Mouse (Mus musculus) hindbrain, embryonic 16.5 days (tissue): ENCODE data around the gene Tsc22d1. TPM values are rescaled to one million over a fixed set of nuclear protein-coding genes. Genes with fewer than 3 reads are reported as not detected.
A peak's percentile ranks its signal among the peaks of the same experiment; 100 is the strongest.

Experiments
- ATAC-seq: fragments of 200-750 bp; cut with Nextera tagmentation; 2 replicates; pipeline ENCODE4 v1.8.0; 2017; ENCODE audit warnings: moderate TSS enrichment, moderate library complexity
- H3K27ac ChIP-seq: fragments of 300-500 bp; sonication (generic); 2 replicates; pipeline ENCODE4 v1.5.1; 2014; ENCODE audit warnings: low read depth, mild to moderate bottlenecking, control low read depth, low read length, moderate library complexity
- H3K27me3 ChIP-seq: fragments of 300-500 bp; sonication (generic); replicated peaks from 2 replicates; pipeline ENCODE4 v1.6.1; 2014; ENCODE audit warnings: low read length; ENCODE audit not compliant: control insufficient read depth, insufficient read depth
- H3K36me3 ChIP-seq: fragments of 300-500 bp; sonication (generic); 2 replicates; pipeline ENCODE4 v1.6.1; 2014; ENCODE audit warnings: mild to moderate bottlenecking, low read length, moderate library complexity, mixed read lengths; ENCODE audit not compliant: control insufficient read depth, insufficient read depth
- H3K4me1 ChIP-seq: fragments of 300-500 bp; sonication (generic); 2 replicates; pipeline ENCODE4 v1.6.1; 2014; ENCODE audit warnings: low read depth, low read length; ENCODE audit not compliant: control insufficient read depth, insufficient read depth
- H3K4me2 ChIP-seq: fragments of 300-500 bp; sonication (generic); 2 replicates; pipeline ENCODE4 v1.6.1; 2014; ENCODE audit warnings: mild to moderate bottlenecking, low read length, control low read depth, moderate library complexity
- H3K4me3 ChIP-seq: fragments of 300-500 bp; sonication (generic); 2 replicates; pipeline ENCODE4 v1.5.1; 2014; ENCODE audit warnings: mild to moderate bottlenecking, low read length, control low read depth, moderate library complexity
- H3K9ac ChIP-seq: fragments of 300-500 bp; sonication (generic); 2 replicates; pipeline ENCODE4 v1.6.1; 2014; ENCODE audit warnings: low read depth, mild to moderate bottlenecking, control low read depth, low read length, moderate library complexity
- H3K9me3 ChIP-seq: fragments of 300-500 bp; sonication (generic); 2 replicates; pipeline ENCODE4 v1.6.1; 2014; ENCODE audit warnings: mild to moderate bottlenecking, low read length, moderate library complexity; ENCODE audit not compliant: control insufficient read depth
- WGBS: fragments of 180-500 bp; shearing (Covaris S2); extraction: QIAGEN DNeasy Blood & Tissue Kit; methylation state at CpG from one replicate; pipeline ENCODE4 v1.1.7; 2014; 5-methylcytosine and 5-hydroxymethylcytosine counted together
- polyA plus RNA-seq: library from polyadenylated mRNA; unstranded; fragments of >200 nt; fragmentation: Nextera tagmentation; extraction: Ambion mirVana; gene quantifications from 2 replicates; pipeline ENCODE4 v1.2.1, GENCODE M21; 2015

The Tsc22d1 gene
- polyA plus RNA-seq, 1 experiment from 2014 or later = 791 TPM

GRCm38 (mm10) chr14:76527758-76528313, 113.1 kb downstream of the Tsc22d1 start:
- H3K4me2 ChIP-seq = no peak overlapping the region
- H3K36me3 ChIP-seq = 0 out of 2 replicates have a peak, but pooled peaks cover 3% of the 10 kb centered on the region
- H3K27me3 ChIP-seq = no peaks in the 10 kb centered on the region
- no peak for ATAC-seq
- no peak overlapping the region for H3K27ac ChIP-seq
- peaks cover under 1% of the 10 kb centered on the region for H3K4me1 ChIP-seq
- no peak overlapping the region for H3K9ac ChIP-seq
- no peak overlapping the region for H3K4me3 ChIP-seq
- no peaks in the 10 kb centered on the region for H3K9me3 ChIP-seq
- 64% methylated on average over 9 of the region's 9 CpGs for WGBS

- WGBS = 38% methylated on average over 5 of the region's 5 CpGs
- Histone ChIP-seq H3K4me2 (no peak overlapping the region), H3K27ac (no peak overlapping the region), H3K4me3 (no peak overlapping the region), H3K9ac (no peak overlapping the region), H3K27me3 (no peaks in the 10 kb centered on the region), H3K36me3 (0 out of 2 replicates have a peak, but pooled peaks cover 3% of the 10 kb centered on the region), H3K9me3 (no peaks in the 10 kb centered on the region), H3K4me1 (peaks cover 8% of the 10 kb centered on the region)
- no peak for ATAC-seq
Observed at GRCm38 (mm10) chr14:76528641-76529040, 113.9 kb downstream of the Tsc22d1 start.

- 94% methylated on average over 7 of the region's 7 CpGs for WGBS
Observed at GRCm38 (mm10) chr14:76531027-76531660, 116.4 kb downstream of the Tsc22d1 start.

GRCm38 (mm10) chr14:76532257-76533169, 117.8 kb downstream of the Tsc22d1 start:
- Histone ChIP-seq H3K4me1 (peaks cover 8% of the 10 kb centered on the region), H3K4me3 (peak overlapping the region; percentile 2; the same call in 1 of the 2 replicates), H3K4me2 (peak overlapping the region; percentile 44), H3K9me3 (no peaks in the 10 kb centered on the region), H3K27me3 (no peaks in the 10 kb centered on the region), H3K36me3 (0 out of 2 replicates have a peak, but pooled peaks cover 3% of the 10 kb centered on the region), H3K27ac (peak overlapping the region; percentile 69), H3K9ac (peak overlapping the region; percentile 8)
- peak; percentile 79 for ATAC-seq
- WGBS = 32% methylated on average over 20 of the region's 20 CpGs

More at GRCm38 (mm10) chr14:76531027-76531660, 116.4 kb downstream of the Tsc22d1 start:
- H3K9ac ChIP-seq = no peak overlapping the region
- H3K27ac ChIP-seq = no peak overlapping the region
- H3K4me2 ChIP-seq = no peak overlapping the region
- H3K9me3 ChIP-seq = no peaks in the 10 kb centered on the region
- no peak for ATAC-seq
- H3K27me3 ChIP-seq = no peaks in the 10 kb centered on the region
- 0 out of 2 replicates have a peak, but pooled peaks cover 3% of the 10 kb centered on the region for H3K36me3 ChIP-seq
- peaks cover 8% of the 10 kb centered on the region for H3K4me1 ChIP-seq
- H3K4me3 ChIP-seq = no peak overlapping the region

- peak; percentile 66 for ATAC-seq
- Histone ChIP-seq H3K9me3 (no peaks in the 10 kb centered on the region), H3K4me2 (peak overlapping the region; percentile 44), H3K27ac (peak overlapping the region; percentile 69), H3K4me3 (peak overlapping the region; percentile 2; the same call in 1 of the 2 replicates), H3K9ac (peak overlapping the region; percentile 8), H3K36me3 (0 out of 2 replicates have a peak, but pooled peaks cover 3% of the 10 kb centered on the region), H3K4me1 (peaks cover 8% of the 10 kb centered on the region), H3K27me3 (no peaks in the 10 kb centered on the region)
- 14% methylated on average over 10 of the region's 10 CpGs for WGBS
Observed at GRCm38 (mm10) chr14:76533170-76533815, 118.5 kb downstream of the Tsc22d1 start.

GRCm38 (mm10) chr14:76535096-76535495, 120.3 kb downstream of the Tsc22d1 start:
- H3K4me2 ChIP-seq = no peak overlapping the region
- no peaks in the 10 kb centered on the region for H3K9me3 ChIP-seq
- H3K27ac ChIP-seq = no peak overlapping the region
- H3K4me1 ChIP-seq = peaks cover 8% of the 10 kb centered on the region
- no peak for ATAC-seq
- no peak overlapping the region for H3K4me3 ChIP-seq
- 0 out of 2 replicates have a peak, but pooled peaks cover 6% of the 10 kb centered on the region for H3K36me3 ChIP-seq
- H3K9ac ChIP-seq = no peak overlapping the region
- WGBS = 91% methylated on average over 1 of the region's 1 CpGs
- no peaks in the 10 kb centered on the region for H3K27me3 ChIP-seq

GRCm38 (mm10) chr14:76536921-76537320, 122.2 kb downstream of the Tsc22d1 start:
- ATAC-seq = no peak
- Histone ChIP-seq H3K27ac (no peak overlapping the region), H3K9me3 (no peaks in the 10 kb centered on the region), H3K4me2 (no peak overlapping the region), H3K36me3 (0 out of 2 replicates have a peak, but pooled peaks cover 3% of the 10 kb centered on the region), H3K9ac (no peak overlapping the region), H3K27me3 (no peaks in the 10 kb centered on the region), H3K4me3 (no peak overlapping the region), H3K4me1 (peaks cover 8% of the 10 kb centered on the region)
- 44% methylated on average over 6 of the region's 6 CpGs for WGBS

GRCm38 (mm10) chr14:76540005-76540670, 125.4 kb downstream of the Tsc22d1 start:
- Histone ChIP-seq H3K36me3 (0 out of 2 replicates have a peak, but pooled peaks cover 3% of the 10 kb centered on the region), H3K27ac (no peak overlapping the region), H3K9ac (no peak overlapping the region), H3K4me1 (no peaks in the 10 kb centered on the region), H3K4me3 (no peak overlapping the region), H3K4me2 (no peak overlapping the region), H3K9me3 (no peaks in the 10 kb centered on the region), H3K27me3 (no peaks in the 10 kb centered on the region)
- ATAC-seq = no peak
- 95% methylated on average over 5 of the region's 5 CpGs for WGBS
